Mouse (Mus musculus): ENCODE results near the gene Foxn3. TPM values are rescaled to one million over a fixed set of nuclear protein-coding genes. Genes with fewer than 3 reads are reported as not detected.

Gene Foxn3
- polyA plus RNA-seq, 1 experiment: 91.0 TPM

- H3K4me1 ChIP-seq (ENCODE audit: control insufficient read depth, insufficient read depth, low read length): peaks cover 5% of the 10 kb centered on the region; the same call in 1 of the 2 replicates
- TF ChIP-seq POLR2A (IDR thresholded peaks at IDR 0.05; ENCODE audit: insufficient read depth, low read depth, low read length) (no peak), CTCF (IDR thresholded peaks at IDR 0.05; ENCODE audit: insufficient read depth, low read depth, low read length) (no peak)
- no peak overlapping the region for H3K4me3 ChIP-seq (ENCODE audit: insufficient read depth, low read depth, low read length)
- H3K27ac ChIP-seq (ENCODE audit: insufficient read depth, low read depth, low read length): no peak overlapping the region
- WGBS: 34% methylated on average over 9 of the region's 9 CpGs
Measured at GRCm38 (mm10) chr12:99498978-99499694, 64.2 kb downstream of the Foxn3 start.

- no peak for TF ChIP-seq POLR2A (IDR thresholded peaks at IDR 0.05; ENCODE audit: insufficient read depth, low read depth, low read length)
- no peak for TF ChIP-seq CTCF (IDR thresholded peaks at IDR 0.05; ENCODE audit: insufficient read depth, low read depth, low read length)
- no peak overlapping the region for H3K4me3 ChIP-seq (ENCODE audit: insufficient read depth, low read depth, low read length)
- H3K27ac ChIP-seq (ENCODE audit: insufficient read depth, low read depth, low read length): no peak overlapping the region
- peaks cover 5% of the 10 kb centered on the region; the same call in 1 of the 2 replicates for H3K4me1 ChIP-seq (ENCODE audit: control insufficient read depth, insufficient read depth, low read length)
- 41% methylated on average over 18 of the region's 18 CpGs for WGBS
Measured at GRCm38 (mm10) chr12:99498189-99498977, 65.0 kb downstream of the Foxn3 start.

- WGBS: 91% methylated on average over 3 of the region's 3 CpGs
- TF ChIP-seq CTCF (IDR thresholded peaks at IDR 0.05; ENCODE audit: insufficient read depth, low read depth, low read length): no peak
- TF ChIP-seq POLR2A (IDR thresholded peaks at IDR 0.05; ENCODE audit: insufficient read depth, low read depth, low read length): no peak
Measured at GRCm38 (mm10) chr12:99496945-99497344, 66.4 kb downstream of the Foxn3 start.

GRCm38 (mm10) chr12:99490216-99490615 lies 73.2 kb downstream of the Foxn3 start:
- no peak for TF ChIP-seq CTCF (IDR thresholded peaks at IDR 0.05; ENCODE audit: insufficient read depth, low read depth, low read length)
- no peak for TF ChIP-seq POLR2A (IDR thresholded peaks at IDR 0.05; ENCODE audit: insufficient read depth, low read depth, low read length)
- 74% methylated on average over 6 of the region's 6 CpGs for WGBS
- H3K4me3 ChIP-seq (ENCODE audit: insufficient read depth, low read depth, low read length): no peak overlapping the region
- no peak overlapping the region for H3K27ac ChIP-seq (ENCODE audit: insufficient read depth, low read depth, low read length)
- H3K4me1 ChIP-seq (ENCODE audit: control insufficient read depth, insufficient read depth, low read length): peaks cover 3% of the 10 kb centered on the region; the same call in 1 of the 2 replicates

More at GRCm38 (mm10) chr12:99496945-99497344, 66.4 kb downstream of the Foxn3 start:
- H3K27ac ChIP-seq (ENCODE audit: insufficient read depth, low read depth, low read length): no peak overlapping the region
- H3K4me1 ChIP-seq (ENCODE audit: control insufficient read depth, insufficient read depth, low read length): peaks cover 5% of the 10 kb centered on the region; the same call in 1 of the 2 replicates
- no peak overlapping the region for H3K4me3 ChIP-seq (ENCODE audit: insufficient read depth, low read depth, low read length)

- Histone ChIP-seq H3K4me3 (ENCODE audit: insufficient read depth, low read depth, low read length) (no peak overlapping the region), H3K27ac (ENCODE audit: insufficient read depth, low read depth, low read length) (no peak overlapping the region), H3K4me1 (ENCODE audit: control insufficient read depth, insufficient read depth, low read length) (peaks cover 3% of the 10 kb centered on the region; the same call in 1 of the 2 replicates)
- 69% methylated on average over 4 of the region's 4 CpGs for WGBS
- no peak for TF ChIP-seq POLR2A (IDR thresholded peaks at IDR 0.05; ENCODE audit: insufficient read depth, low read depth, low read length)
- TF ChIP-seq CTCF (IDR thresholded peaks at IDR 0.05; ENCODE audit: insufficient read depth, low read depth, low read length): no peak
Measured at GRCm38 (mm10) chr12:99489001-99489592, 74.3 kb downstream of the Foxn3 start.

- no peak for TF ChIP-seq CTCF (IDR thresholded peaks at IDR 0.05; ENCODE audit: insufficient read depth, low read depth, low read length)
- TF ChIP-seq POLR2A (IDR thresholded peaks at IDR 0.05; ENCODE audit: insufficient read depth, low read depth, low read length): no peak
- whole genome bisulfite sequencing: 97% methylated on average over 3 of the region's 3 CpGs
- Histone ChIP-seq H3K4me3 (ENCODE audit: insufficient read depth, low read depth, low read length) (no peak overlapping the region), H3K4me1 (ENCODE audit: control insufficient read depth, insufficient read depth, low read length) (no peaks in the 10 kb centered on the region), H3K27ac (ENCODE audit: insufficient read depth, low read depth, low read length) (no peak overlapping the region)
Measured at GRCm38 (mm10) chr12:99480372-99480771, 83.0 kb downstream of the Foxn3 start.

- H3K4me1 ChIP-seq (ENCODE audit: control insufficient read depth, insufficient read depth, low read length): peaks cover 15% of the 10 kb centered on the region
- no peak overlapping the region for H3K27ac ChIP-seq (ENCODE audit: insufficient read depth, low read depth, low read length)
- WGBS: 45% methylated on average over 5 of the region's 5 CpGs
- TF ChIP-seq CTCF (IDR thresholded peaks at IDR 0.05; ENCODE audit: insufficient read depth, low read depth, low read length): no peak
- H3K4me3 ChIP-seq (ENCODE audit: insufficient read depth, low read depth, low read length): no peak overlapping the region
Measured at GRCm38 (mm10) chr12:99474176-99474575, 89.2 kb downstream of the Foxn3 start.

GRCm38 (mm10) chr12:99473406-99474133 lies 89.8 kb downstream of the Foxn3 start:
- WGBS: 73% methylated on average over 10 of the region's 10 CpGs
- H3K4me3 ChIP-seq (ENCODE audit: insufficient read depth, low read depth, low read length): no peak overlapping the region
- TF ChIP-seq CTCF (IDR thresholded peaks at IDR 0.05; ENCODE audit: insufficient read depth, low read depth, low read length) (no peak), POLR2A (IDR thresholded peaks at IDR 0.05; ENCODE audit: insufficient read depth, low read depth, low read length) (no peak)
- H3K27ac ChIP-seq (ENCODE audit: insufficient read depth, low read depth, low read length): no peak overlapping the region
- H3K4me1 ChIP-seq (ENCODE audit: control insufficient read depth, insufficient read depth, low read length): peaks cover 19% of the 10 kb centered on the region

Data from olfactory bulb, adult 2 months (tissue).